Comparison of ENCODE assay signal across 14 mouse cellular contexts in genomic region chr5:28117251-28117880, GRCm38 (mm10). TPM values are rescaled to one million over a fixed set of nuclear protein-coding genes. Genes with fewer than 3 reads are reported as not detected.
DNase-seq lines count a peak whose midpoint lies in the region; ATAC-seq and TF ChIP-seq lines count a peak whose summit lies in the region.
"Had no signal": no experiment of that assay in that cellular context is flagged by ENCODE, and none has a peak within 500 bp of the region (broad histone marks: within the 10 kb centered on the region; RNA-seq: fewer than 3 reads in every experiment).

No protein-coding gene starts in this region.

- DNase-seq in cerebellum, adult 2 months: no peak
- DNase-seq in cerebellum, postnatal 4 days (ENCODE audit: low spot score in 2 of 2): no peak
- DNase-seq in kidney, adult 11 months: no peak
- no peak for DNase-seq in limb, embryonic 11.5 days (ENCODE audit: low spot score)
- no peak for DNase-seq in left cerebral cortex, postnatal 4 days
- DNase-seq in left cerebral cortex, postnatal 25 days (ENCODE audit: low spot score in 2 of 2): no peak
- DNase-seq: adrenal gland, postnatal 36 days; lung, adult 2 months had no signal

- H3K4me2 ChIP-seq in kidney, embryonic 15.5 days: peak overlapping the region; percentile 66
- H3K4me2 ChIP-seq in limb, embryonic 11.5 days (ENCODE audit: low read depth, severe bottlenecking): peak overlapping the region; percentile 66

- H3K27ac ChIP-seq in cerebellum, adult 2 months (ENCODE audit: insufficient read depth, low read length): peak overlapping the region; percentile 43; the same call in 1 of the 2 replicates
- no peak overlapping the region for H3K27ac ChIP-seq in kidney, embryonic 15.5 days
- H3K27ac ChIP-seq in limb, embryonic 11.5 days (replicated peaks; ENCODE audit: low read depth, low read length): no peak overlapping the region
- H3K27ac ChIP-seq: forebrain, embryonic 12.5 days; limb, embryonic 15.5 days had no signal

- intact Hi-C loops in left cerebral cortex, postnatal 4 days (cut with DNase I): no loop called here
- intact Hi-C loops in left cerebral cortex, postnatal 25 days (cut with DNase I): no loop called here

- H3K9ac ChIP-seq in kidney, embryonic 15.5 days: no peak overlapping the region
- H3K9ac ChIP-seq in limb, embryonic 11.5 days (ENCODE audit: low read length): no peak overlapping the region
- H3K9ac ChIP-seq: forebrain, embryonic 12.5 days; limb, embryonic 15.5 days had no signal

- no peaks in the 10 kb centered on the region for H3K9me3 ChIP-seq in kidney, embryonic 15.5 days (replicated peaks)
- H3K9me3 ChIP-seq in limb, embryonic 11.5 days (ENCODE audit: control insufficient read depth, low read length): no peaks in the 10 kb centered on the region
- H3K9me3 ChIP-seq: forebrain, embryonic 12.5 days; limb, embryonic 15.5 days had no signal

- H3K27me3 ChIP-seq in cerebellum, adult 2 months (ENCODE audit: control insufficient read depth, insufficient read depth, low read length): no peaks in the 10 kb centered on the region
- H3K27me3 ChIP-seq in kidney, embryonic 15.5 days: peaks cover 70% of the 10 kb centered on the region
- H3K27me3 ChIP-seq in limb, embryonic 11.5 days (ENCODE audit: control insufficient read depth, insufficient read depth, low read length): peaks cover 48% of the 10 kb centered on the region

- peaks cover 8% of the 10 kb centered on the region; the same call in 1 of the 2 replicates for H3K4me1 ChIP-seq in cerebellum, adult 2 months (ENCODE audit: control insufficient read depth, insufficient read depth, low read length)
- peaks cover 11% of the 10 kb centered on the region for H3K4me1 ChIP-seq in kidney, embryonic 15.5 days
- H3K4me1 ChIP-seq in limb, embryonic 11.5 days (ENCODE audit: control insufficient read depth, insufficient read depth, low read length): peaks cover 4% of the 10 kb centered on the region; the same call in 1 of the 2 replicates

- H3K36me3 ChIP-seq in kidney, embryonic 15.5 days: no peaks in the 10 kb centered on the region
- no peaks in the 10 kb centered on the region for H3K36me3 ChIP-seq in limb, embryonic 11.5 days (ENCODE audit: control insufficient read depth, insufficient read depth, low read length)
- H3K36me3 ChIP-seq: forebrain, embryonic 12.5 days; limb, embryonic 15.5 days had no signal

- H3K4me3 ChIP-seq in cerebellum, adult 2 months (replicated peaks; ENCODE audit: insufficient read depth, low read depth, low read length): peak overlapping the region; percentile 72
- no peak overlapping the region for H3K4me3 ChIP-seq in kidney, embryonic 15.5 days (replicated peaks)
- no peak overlapping the region for H3K4me3 ChIP-seq in limb, embryonic 11.5 days (ENCODE audit: low read depth, low read length)

- 63% methylated on average over 13 of the region's 13 CpGs for WGBS in cerebellum, adult 2 months
- WGBS in kidney, embryonic 15.5 days: 6% methylated on average over 13 of the region's 13 CpGs
- WGBS in limb, embryonic 11.5 days: 4% methylated on average over 13 of the region's 13 CpGs

- no peak for TF ChIP-seq POLR2A in cerebellum, adult 2 months (IDR thresholded peaks at IDR 0.05; ENCODE audit: borderline replicate concordance, insufficient read depth, low read length)

- ATAC-seq in kidney, embryonic 15.5 days (replicated peaks; ENCODE audit: low FRiP score): no peak
- no peak for ATAC-seq in limb, embryonic 11.5 days (ENCODE audit: insufficient number of reproducible peaks, low FRiP score, low TSS enrichment, low read depth)
- no peak for ATAC-seq in frontal cortex, adult (ENCODE audit: low TSS enrichment)

- no peak for TF ChIP-seq CTCF in cerebellum, adult 2 months (IDR thresholded peaks at IDR 0.05; ENCODE audit: borderline replicate concordance, insufficient read depth, low read depth, low read length)

RNA-seq across cellular contexts. Expression of gene Insig1, which starts 46.2 kb away (rescaled TPM):
- polyA plus RNA-seq in cerebellum, adult 2 months (2012; rRNA removed): 115 and 125 TPM in 2 replicates
- polyA plus RNA-seq in kidney, embryonic 15.5 days (2015; fragmentation: Nextera tagmentation; extraction: Ambion mirVana): 50.2 and 52.8 TPM in 2 replicates
- polyA plus RNA-seq in limb, embryonic 11.5 days (2014; fragmentation: Nextera tagmentation; extraction: Ambion mirVana): 78.8 and 80.8 TPM in 2 replicates
- total RNA-seq in left cerebral cortex, postnatal 4 days (2021): 100 to 1,000 TPM in 1 of 2 experiments, 10 to 100 TPM in 1; 97.3 to 107 TPM
- 10 to 100 TPM; 68.1 to 74.9 TPM for total RNA-seq in left cerebral cortex, postnatal 25 days (2021)

RNA-seq across cellular contexts. Expression of gene En2, which starts 48.1 kb away (rescaled TPM):
- 72.9 and 92.2 TPM in 2 replicates for polyA plus RNA-seq in cerebellum, adult 2 months (2012; rRNA removed)
- 0.09 and 0.15 TPM in 2 replicates for polyA plus RNA-seq in kidney, embryonic 15.5 days (2015; fragmentation: Nextera tagmentation; extraction: Ambion mirVana)
- not detected in 2 replicates for polyA plus RNA-seq in limb, embryonic 11.5 days (2014; fragmentation: Nextera tagmentation; extraction: Ambion mirVana)
- total RNA-seq in left cerebral cortex, postnatal 4 days (2021): not detected
- under 1 TPM; 0.14 to 0.25 TPM for total RNA-seq in left cerebral cortex, postnatal 25 days (2021)
- total RNA-seq: megakaryocyte, adult 5-6 weeks had no signal
- polyA plus RNA-seq: forebrain, embryonic 12.5 days; limb, embryonic 15.5 days; lung, adult 2 months; stomach, embryonic 16.5 days had no signal

Comparison
In these comparisons a context has a peak if more than half of its experiments do, and no peak if none do; other contexts are left out.
1. RNA of gene En2, which starts 48.1 kb away (polyA plus RNA-seq): 72.9 to 92.2 TPM in cerebellum, adult 2 months; 0.09 to 0.15 TPM in kidney, embryonic 15.5 days and not detected in limb, embryonic 11.5 days; every median in the first group is over 10 times any median in the second.